In genomic region chr11:109297710-109298375, GRCm38 (mm10) we compare ENCODE assay signal across 8 mouse cellular contexts. TPM values are rescaled to one million over a fixed set of nuclear protein-coding genes. Genes with fewer than 3 reads are reported as not detected.
DNase-seq lines count a peak whose midpoint lies in the region; ATAC-seq and TF ChIP-seq lines count a peak whose summit lies in the region.

Gene Rgs9, minus strand, starts transcription at chr11:109298129.

- ATAC-seq in embryonic facial prominence, embryonic 15.5 days (ENCODE audit: insufficient number of reproducible peaks, low FRiP score, low TSS enrichment, low read depth): peak; percentile 93
- peak; percentile 93 for ATAC-seq in limb, embryonic 11.5 days (ENCODE audit: insufficient number of reproducible peaks, low FRiP score, low TSS enrichment, low read depth)
- ATAC-seq in midbrain, embryonic 14.5 days (ENCODE audit: low FRiP score, low TSS enrichment): peak; percentile 92

- peaks cover 6% of the 10 kb centered on the region; the same call in 1 of the 2 replicates for H3K27me3 ChIP-seq in embryonic facial prominence, embryonic 15.5 days
- no peaks in the 10 kb centered on the region for H3K27me3 ChIP-seq in heart, adult 2 months (ENCODE audit: control insufficient read depth, insufficient read depth, low read length)
- H3K27me3 ChIP-seq in kidney, adult 2 months (replicated peaks; ENCODE audit: control insufficient read depth, insufficient read depth, low read length): no peaks in the 10 kb centered on the region
- no peaks in the 10 kb centered on the region for H3K27me3 ChIP-seq in limb, embryonic 11.5 days (ENCODE audit: control insufficient read depth, insufficient read depth, low read length)
- no peaks in the 10 kb centered on the region for H3K27me3 ChIP-seq in midbrain, embryonic 14.5 days (ENCODE audit: control insufficient read depth, insufficient read depth, low read length)

- peak; percentile 85 for TF ChIP-seq CTCF in bone marrow macrophage, adult 2 months (IDR thresholded peaks at IDR 0.05; ENCODE audit: low read depth, low read length)
- peak; percentile 100 for TF ChIP-seq CTCF in heart, adult 2 months (IDR thresholded peaks at IDR 0.05)
- TF ChIP-seq CTCF in kidney, adult 2 months (conservative IDR thresholded peaks at IDR 0.05; ENCODE audit: insufficient read depth, insufficient read length, low read depth, low read length): peak; percentile 80

- intact Hi-C loops in heart, adult 2 months (cut with DNase I): no loop called here

- H3K27ac ChIP-seq in bone marrow macrophage, adult 2 months (ENCODE audit: insufficient read depth, low read depth, low read length): no peak within 1 kb of the TSS
- no peak within 1 kb of the TSS for H3K27ac ChIP-seq in embryonic facial prominence, embryonic 15.5 days (replicated peaks)
- no peak within 1 kb of the TSS for H3K27ac ChIP-seq in heart, adult 2 months
- no peak within 1 kb of the TSS for H3K27ac ChIP-seq in kidney, adult 2 months (ENCODE audit: insufficient read depth, low read depth, low read length)
- no peak within 1 kb of the TSS for H3K27ac ChIP-seq in limb, embryonic 11.5 days (replicated peaks; ENCODE audit: low read depth, low read length)
- 0 out of 2 replicates have a peak within 1 kb of the TSS, but pooled peaks have one; percentile 32 for H3K27ac ChIP-seq in midbrain, embryonic 14.5 days (replicated peaks; ENCODE audit: low read depth, low read length)

- TF ChIP-seq POLR2A in bone marrow macrophage, adult 2 months (IDR thresholded peaks at IDR 0.05; ENCODE audit: borderline replicate concordance, low read depth, low read length): no peak
- TF ChIP-seq POLR2A in heart, adult 2 months (IDR thresholded peaks at IDR 0.05; ENCODE audit: insufficient read depth, low read depth, low read length): no peak
- no peak for TF ChIP-seq POLR2A in kidney, adult 2 months (IDR thresholded peaks at IDR 0.05; ENCODE audit: low read depth, low read length)

- no peaks in the 10 kb centered on the region for H3K79me2 ChIP-seq in heart, adult 2 months (replicated peaks; ENCODE audit: control insufficient read depth, insufficient read depth, low read length)

- no peaks in the 10 kb centered on the region for H3K36me3 ChIP-seq in embryonic facial prominence, embryonic 15.5 days
- H3K36me3 ChIP-seq in heart, adult 2 months (ENCODE audit: control insufficient read depth, insufficient read depth, low read length): no peaks in the 10 kb centered on the region
- no peaks in the 10 kb centered on the region for H3K36me3 ChIP-seq in kidney, adult 2 months (ENCODE audit: control insufficient read depth, insufficient read depth, low read length)
- no peaks in the 10 kb centered on the region for H3K36me3 ChIP-seq in limb, embryonic 11.5 days (ENCODE audit: control insufficient read depth, insufficient read depth, low read length)
- no peaks in the 10 kb centered on the region for H3K36me3 ChIP-seq in midbrain, embryonic 14.5 days (ENCODE audit: control insufficient read depth, insufficient read depth, low read length)

- no peak for TF ChIP-seq EP300 in heart, adult 2 months (IDR thresholded peaks at IDR 0.05; ENCODE audit: insufficient read depth, low read depth, low read length)

- peaks cover 14% of the 10 kb centered on the region for H3K4me1 ChIP-seq in bone marrow macrophage, adult 2 months (ENCODE audit: control insufficient read depth, insufficient read depth, low read length)
- peaks cover 13% of the 10 kb centered on the region; the same call in 1 of the 2 replicates for H3K4me1 ChIP-seq in embryonic facial prominence, embryonic 15.5 days
- H3K4me1 ChIP-seq in heart, adult 2 months (ENCODE audit: control insufficient read depth, insufficient read depth, low read length): peaks cover 1% of the 10 kb centered on the region; the same call in 1 of the 2 replicates
- 0 out of 2 replicates have a peak, but pooled peaks cover 3% of the 10 kb centered on the region for H3K4me1 ChIP-seq in kidney, adult 2 months (ENCODE audit: control insufficient read depth, insufficient read depth, low read length)
- no peaks in the 10 kb centered on the region; the same call in 1 of the 2 replicates for H3K4me1 ChIP-seq in limb, embryonic 11.5 days (ENCODE audit: control insufficient read depth, insufficient read depth, low read length)
- peaks cover 14% of the 10 kb centered on the region; the same call in 1 of the 2 replicates for H3K4me1 ChIP-seq in midbrain, embryonic 14.5 days (ENCODE audit: control insufficient read depth, insufficient read depth, low read length)

- H3K9ac ChIP-seq in embryonic facial prominence, embryonic 15.5 days: peak within 1 kb of the TSS; percentile 40; the same call in 1 of the 2 replicates
- H3K9ac ChIP-seq in heart, adult 2 months (ENCODE audit: low read depth, low read length): peak within 1 kb of the TSS; percentile 12; the same call in 1 of the 2 replicates
- peak within 1 kb of the TSS; percentile 34 for H3K9ac ChIP-seq in limb, embryonic 11.5 days (ENCODE audit: low read length)
- H3K9ac ChIP-seq in midbrain, embryonic 14.5 days (replicated peaks; ENCODE audit: low read length): peak within 1 kb of the TSS; percentile 64

- peak within 1 kb of the TSS; percentile 88 for H3K4me2 ChIP-seq in embryonic facial prominence, embryonic 15.5 days (replicated peaks)
- H3K4me2 ChIP-seq in limb, embryonic 11.5 days (ENCODE audit: low read depth, severe bottlenecking): peak within 1 kb of the TSS; percentile 64
- H3K4me2 ChIP-seq in midbrain, embryonic 14.5 days (ENCODE audit: low read length): peak within 1 kb of the TSS; percentile 92

- DNase-seq in 3134 (ENCODE audit: extremely low read depth, insufficient read length, low spot score): peak; percentile 13
- DNase-seq in heart, adult 2 months: peak; percentile 88 to 90
- peak; percentile 96 for DNase-seq in kidney, adult 2 months
- peak; percentile 96 for DNase-seq in limb, embryonic 11.5 days (ENCODE audit: low spot score)
- peak; percentile 97 for DNase-seq in midbrain, embryonic 14.5 days
- DNase-seq in spleen, adult 12 weeks (ENCODE audit: low spot score): peak; percentile 64

- H3K9me3 ChIP-seq in embryonic facial prominence, embryonic 15.5 days (replicated peaks): no peaks in the 10 kb centered on the region
- H3K9me3 ChIP-seq in limb, embryonic 11.5 days (ENCODE audit: control insufficient read depth, low read length): no peaks in the 10 kb centered on the region
- H3K9me3 ChIP-seq in midbrain, embryonic 14.5 days (ENCODE audit: control insufficient read depth, low read length): no peaks in the 10 kb centered on the region

- WGBS in embryonic facial prominence, embryonic 15.5 days: 4% methylated on average over 37 of the region's 37 CpGs
- 10% methylated on average over 37 of the region's 37 CpGs for WGBS in heart, adult 2 months
- 4% methylated on average over 37 of the region's 37 CpGs for WGBS in kidney, adult 2 months
- WGBS in limb, embryonic 11.5 days: 5% methylated on average over 37 of the region's 37 CpGs
- WGBS in midbrain, embryonic 14.5 days: 3% methylated on average over 37 of the region's 37 CpGs

- H3K4me3 ChIP-seq in bone marrow macrophage, adult 2 months (ENCODE audit: insufficient read depth, low read length): peak within 1 kb of the TSS; percentile 38
- H3K4me3 ChIP-seq in embryonic facial prominence, embryonic 15.5 days (replicated peaks): peak within 1 kb of the TSS; percentile 46
- peak within 1 kb of the TSS; percentile 48 for H3K4me3 ChIP-seq in heart, adult 2 months
- peak within 1 kb of the TSS; percentile 55 for H3K4me3 ChIP-seq in kidney, adult 2 months (ENCODE audit: insufficient read depth, low read depth, low read length)
- peak within 1 kb of the TSS; percentile 38 for H3K4me3 ChIP-seq in limb, embryonic 11.5 days (ENCODE audit: low read depth, low read length)
- peak within 1 kb of the TSS; percentile 48 for H3K4me3 ChIP-seq in midbrain, embryonic 14.5 days (replicated peaks; ENCODE audit: low read depth, low read length)

RNA-seq across cellular contexts. Expression of gene Rgs9, which starts in this region (rescaled TPM):
- polyA plus RNA-seq in bone marrow macrophage, adult 2 months (2012; ENCODE audit: insufficient read depth, insufficient read length, missing spikeins): not detected in 2 replicates
- 2.1 and 2.2 TPM in 2 replicates for polyA plus RNA-seq in embryonic facial prominence, embryonic 15.5 days (2015; fragmentation: Nextera tagmentation; extraction: Ambion mirVana)
- under 1 TPM in 1 of 2 experiments, not detected in 1; 0.09 TPM for total RNA-seq in heart, adult 2 months (2021)
- 0.21 and 0.32 TPM in 2 replicates for polyA plus RNA-seq in heart, adult 2 months (2012; rRNA removed)
- polyA plus RNA-seq in kidney, adult 2 months (2012; rRNA removed): 0.86 and 1.4 TPM in 2 replicates
- 2.8 and 3.1 TPM in 2 replicates for polyA plus RNA-seq in limb, embryonic 11.5 days (2014; fragmentation: Nextera tagmentation; extraction: Ambion mirVana)
- polyA plus RNA-seq in midbrain, embryonic 14.5 days (2014; fragmentation: Nextera tagmentation; extraction: Ambion mirVana): 9.7 and 12.4 TPM in 2 replicates

Comparison
In these comparisons a context has a peak if more than half of its experiments do, and no peak if none do; other contexts are left out.
1. Peak in DNase-seq, H3K4me3 ChIP-seq and H3K9ac ChIP-seq in heart, adult 2 months; RNA of the gene not detected or under 1 TPM.
2. DNase-seq: peak in every context shown above with its lines; median percentile 97 in midbrain, embryonic 14.5 days; 96 in kidney, adult 2 months; 96 in limb, embryonic 11.5 days; 89 in heart, adult 2 months; 64 in spleen, adult 12 weeks; 13 in 3134.
3. H3K9ac ChIP-seq: peak in every context shown above with its lines; median percentile 64 in midbrain, embryonic 14.5 days; 40 in embryonic facial prominence, embryonic 15.5 days; 34 in limb, embryonic 11.5 days; 12 in heart, adult 2 months.